Mouse (Mus musculus) liver, embryonic 12.5 days (tissue): ENCODE results near the gene Best3. TPM values are rescaled to one million over a fixed set of nuclear protein-coding genes. Genes with fewer than 3 reads are reported as not detected.
"Not testable (repeated sequence)": the region's sequence is repeated elsewhere in the genome, so short reads cannot be mapped to it uniquely, and the experiment has no call there.

Experiments used
- ATAC-seq: fragments of 200-750 bp; cut with Nextera tagmentation; 2 replicates; pipeline ENCODE4 v1.8.0; 2017; ENCODE audit warnings: moderate number of reproducible peaks, mild to moderate bottlenecking, moderate library complexity
- H3K27ac ChIP-seq: fragments of 300-500 bp; sonication (generic); 2 replicates; pipeline ENCODE4 v1.5.1; 2016; ENCODE audit warnings: mild to moderate bottlenecking
- H3K27me3 ChIP-seq: fragments of 300-500 bp; sonication (generic); replicated peaks from 2 replicates; pipeline ENCODE4 v1.6.1; 2016; ENCODE audit warnings: mild to moderate bottlenecking, moderate library complexity
- H3K36me3 ChIP-seq: fragments of 300-500 bp; sonication (generic); 2 replicates; pipeline ENCODE4 v1.6.1; 2016; ENCODE audit warnings: mild to moderate bottlenecking, moderate library complexity
- H3K4me1 ChIP-seq: fragments of 300-500 bp; sonication (generic); 2 replicates; pipeline ENCODE4 v1.6.1; 2016
- H3K4me2 ChIP-seq: fragments of 300-500 bp; sonication (generic); 2 replicates; pipeline ENCODE4 v1.6.1; 2016; ENCODE audit warnings: mild to moderate bottlenecking, moderate library complexity
- H3K4me3 ChIP-seq: fragments of 300-500 bp; sonication (generic); 2 replicates; pipeline ENCODE4 v1.5.1; 2016; ENCODE audit warnings: mild to moderate bottlenecking, moderate library complexity
- H3K9ac ChIP-seq: fragments of 300-500 bp; sonication (generic); 2 replicates; pipeline ENCODE4 v1.6.1; 2016; ENCODE audit warnings: mild to moderate bottlenecking, moderate library complexity
- H3K9me3 ChIP-seq: fragments of 300-500 bp; sonication (generic); replicated peaks from 2 replicates; pipeline ENCODE4 v1.6.1; 2016; ENCODE audit warnings: mild to moderate bottlenecking, moderate library complexity
- WGBS: fragments of 180-500 bp; shearing (Covaris S2); methylation state at CpG from one replicate; pipeline ENCODE4 v1.1.7; 2016; ENCODE audit not compliant: insufficient replicate concordance; 5-methylcytosine and 5-hydroxymethylcytosine counted together
- polyA plus RNA-seq: library from polyadenylated mRNA; unstranded; fragments of >200 nt; fragmentation: Nextera tagmentation; extraction: Ambion mirVana; gene quantifications from 2 replicates; pipeline ENCODE4 v1.2.1, GENCODE M21; 2016

Gene Best3
- polyA plus RNA-seq, 1 experiment from 2014 or later, result not detected

GRCm38 (mm10) chr10:117043497-117044166, 57.5 kb downstream of the Best3 start:
- H3K4me3 ChIP-seq, H3K36me3 ChIP-seq, H3K27ac ChIP-seq, H3K9me3 ChIP-seq: not testable (repeated sequence)
- H3K4me2 ChIP-seq, result peak overlapping the region; percentile 59
- peak overlapping the region; percentile 31; the same call in 1 of the 2 replicates for H3K9ac ChIP-seq
- WGBS, result 32% methylated on average over 16 of the region's 16 CpGs
- peaks cover 24% of the 10 kb centered on the region for H3K4me1 ChIP-seq
- peaks cover 15% of the 10 kb centered on the region for H3K27me3 ChIP-seq
- peak; percentile 62 for ATAC-seq

GRCm38 (mm10) chr10:117045175-117046056, 59.3 kb downstream of the Best3 start, which contains the start of gene Lrrc10:
Lrrc10 (plus strand) TSS chr10:117045341.
- Histone ChIP-seq H3K4me1 (peaks cover 24% of the 10 kb centered on the region), H3K4me3 (peak within 1 kb of the TSS; percentile 2; the same call in 1 of the 2 replicates), H3K9ac (peak within 1 kb of the TSS; percentile 31; the same call in 1 of the 2 replicates), H3K36me3 (peaks cover 23% of the 10 kb centered on the region), H3K27ac (no peak within 1 kb of the TSS), H3K27me3 (peaks cover 15% of the 10 kb centered on the region), H3K4me2 (peak within 1 kb of the TSS; percentile 59), H3K9me3 (no peaks in the 10 kb centered on the region)
- no peak for ATAC-seq
- WGBS, result 38% methylated on average over 40 of the region's 40 CpGs

GRCm38 (mm10) chr10:117049253-117049652, 63.1 kb downstream of the Best3 start:
- Histone ChIP-seq H3K4me2 (no peak overlapping the region), H3K27me3 (peaks cover 15% of the 10 kb centered on the region), H3K36me3 (peaks cover 61% of the 10 kb centered on the region), H3K4me1 (peaks cover 14% of the 10 kb centered on the region), H3K4me3 (no peak overlapping the region), H3K27ac (no peak overlapping the region), H3K9me3 (no peaks in the 10 kb centered on the region), H3K9ac (no peak overlapping the region)
- WGBS, result 82% methylated on average over 4 of the region's 4 CpGs
- no peak for ATAC-seq

- H3K36me3 ChIP-seq, result peaks cover 69% of the 10 kb centered on the region
- 79% methylated on average over 4 of the region's 4 CpGs for WGBS
These were observed 64.0 kb downstream of the Best3 start for GRCm38 (mm10) chr10:117049961-117050597.

GRCm38 (mm10) chr10:117055668-117056067, 69.6 kb downstream of the Best3 start:
- peaks cover 26% of the 10 kb centered on the region for H3K4me1 ChIP-seq
- H3K36me3 ChIP-seq, result peaks cover 100% of the 10 kb centered on the region
- no peak overlapping the region for H3K4me3 ChIP-seq
- no peak for ATAC-seq
- no peak overlapping the region for H3K9ac ChIP-seq
- WGBS, result 87% methylated on average over 4 of the region's 4 CpGs
- no peak overlapping the region for H3K27ac ChIP-seq
- H3K27me3 ChIP-seq, result no peaks in the 10 kb centered on the region
- H3K9me3 ChIP-seq, result no peaks in the 10 kb centered on the region
- no peak overlapping the region for H3K4me2 ChIP-seq

More at GRCm38 (mm10) chr10:117049961-117050597, 64.0 kb downstream of the Best3 start:
- Histone ChIP-seq H3K27ac (no peak overlapping the region), H3K9me3 (no peaks in the 10 kb centered on the region), H3K27me3 (peaks cover 14% of the 10 kb centered on the region), H3K4me1 (peaks cover 13% of the 10 kb centered on the region; the same call in 1 of the 2 replicates), H3K9ac (no peak overlapping the region), H3K4me2 (no peak overlapping the region), H3K4me3 (no peak overlapping the region)
- ATAC-seq, result no peak

- Histone ChIP-seq H3K4me3 (peak overlapping the region; percentile 79), H3K27me3 (no peaks in the 10 kb centered on the region), H3K36me3 (peaks cover 43% of the 10 kb centered on the region), H3K27ac (peak overlapping the region; percentile 82), H3K9ac (peak overlapping the region; percentile 85), H3K9me3 (no peaks in the 10 kb centered on the region), H3K4me2 (peak overlapping the region; percentile 87), H3K4me1 (peaks cover 52% of the 10 kb centered on the region)
- WGBS, result under 1% methylated on average over 15 of the region's 15 CpGs
- ATAC-seq, result peak; percentile 50
These were observed 76.8 kb downstream of the Best3 start for GRCm38 (mm10) chr10:117062894-117063253.

GRCm38 (mm10) chr10:117063254-117064021, 77.3 kb downstream of the Best3 start, which contains the start of gene Cct2:
Cct2 (minus strand) TSS chr10:117063814.
- H3K4me1 ChIP-seq, result peaks cover 47% of the 10 kb centered on the region
- peak; percentile 91 for ATAC-seq
- H3K9ac ChIP-seq, result peak within 1 kb of the TSS; percentile 85
- peak within 1 kb of the TSS; percentile 87 for H3K4me2 ChIP-seq
- H3K9me3 ChIP-seq, result no peaks in the 10 kb centered on the region
- peak within 1 kb of the TSS; percentile 79 for H3K4me3 ChIP-seq
- WGBS, result under 1% methylated on average over 68 of the region's 68 CpGs
- H3K27me3 ChIP-seq, result no peaks in the 10 kb centered on the region
- H3K27ac ChIP-seq, result peak within 1 kb of the TSS; percentile 82
- H3K36me3 ChIP-seq, result peaks cover 38% of the 10 kb centered on the region

GRCm38 (mm10) chr10:117064076-117064475, 78.0 kb downstream of the Best3 start:
- Histone ChIP-seq H3K27ac (peak overlapping the region; percentile 82), H3K36me3 (peaks cover 35% of the 10 kb centered on the region), H3K4me1 (peaks cover 41% of the 10 kb centered on the region), H3K9me3 (no peaks in the 10 kb centered on the region), H3K9ac (peak overlapping the region; percentile 85; the same call in 1 of the 2 replicates), H3K4me3 (peak overlapping the region; percentile 79), H3K4me2 (peak overlapping the region; percentile 87), H3K27me3 (no peaks in the 10 kb centered on the region)
- 2% methylated on average over 7 of the region's 7 CpGs for WGBS
- no peak for ATAC-seq

GRCm38 (mm10) chr10:117069109-117069508, 83.0 kb downstream of the Best3 start:
- no peak for ATAC-seq
- Histone ChIP-seq H3K4me3 (no peak overlapping the region), H3K27ac (no peak overlapping the region), H3K9me3 (no peaks in the 10 kb centered on the region), H3K27me3 (no peaks in the 10 kb centered on the region), H3K4me1 (peaks cover 5% of the 10 kb centered on the region), H3K4me2 (no peak overlapping the region), H3K9ac (no peak overlapping the region), H3K36me3 (peaks cover 50% of the 10 kb centered on the region)
- 87% methylated on average over 3 of the region's 3 CpGs for WGBS

- no peaks in the 10 kb centered on the region for H3K9me3 ChIP-seq
- no peaks in the 10 kb centered on the region for H3K27me3 ChIP-seq
- no peak overlapping the region for H3K4me2 ChIP-seq
- H3K9ac ChIP-seq, result no peak overlapping the region
- H3K27ac ChIP-seq, result no peak overlapping the region
- no peak for ATAC-seq
- H3K36me3 ChIP-seq, result peaks cover 80% of the 10 kb centered on the region
- H3K4me3 ChIP-seq, result no peak overlapping the region
- WGBS, result 87% methylated on average over 18 of the region's 18 CpGs
- no peaks in the 10 kb centered on the region for H3K4me1 ChIP-seq
These were observed 86.2 kb downstream of the Best3 start for GRCm38 (mm10) chr10:117072191-117072888.
